Mouse (Mus musculus) urinary bladder, postnatal 14 days (tissue): ENCODE data around the gene Sox5.

Experiments used
- DNase-seq: peaks from one replicate; pipeline ENCODE4 v3.0.0; 2021; ENCODE audit warnings: low spot score

Gene Sox5

GRCm38 (mm10) chr6:144772175-144772918, 9.4 kb downstream of the Sox5 start:
- DNase-seq, result no peak

DNA sequence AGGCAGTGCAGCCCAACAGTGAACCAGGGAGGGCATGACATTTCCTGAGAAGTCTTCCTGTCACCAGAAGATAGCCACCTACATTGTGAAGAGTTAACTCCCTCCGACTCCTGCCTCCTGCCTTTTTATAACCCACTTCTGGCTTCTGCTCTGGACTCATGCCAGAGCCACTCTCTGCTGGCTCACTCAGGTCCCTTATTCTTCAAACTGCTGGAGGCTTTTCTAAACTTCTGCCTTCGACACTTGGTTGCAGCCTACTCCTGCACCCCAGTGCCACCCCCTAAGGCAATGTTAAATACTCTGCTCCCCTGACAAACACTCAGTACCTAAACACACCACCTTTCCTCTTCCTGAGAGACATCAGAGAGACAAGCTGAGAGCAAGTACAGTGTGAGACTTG, 12.7 kb downstream of the Sox5 start:
- no peak for DNase-seq

- no peak for DNase-seq
These were observed 19.9 kb downstream of the Sox5 start for GRCm38 (mm10) chr6:144761902-144762301.

DNA sequence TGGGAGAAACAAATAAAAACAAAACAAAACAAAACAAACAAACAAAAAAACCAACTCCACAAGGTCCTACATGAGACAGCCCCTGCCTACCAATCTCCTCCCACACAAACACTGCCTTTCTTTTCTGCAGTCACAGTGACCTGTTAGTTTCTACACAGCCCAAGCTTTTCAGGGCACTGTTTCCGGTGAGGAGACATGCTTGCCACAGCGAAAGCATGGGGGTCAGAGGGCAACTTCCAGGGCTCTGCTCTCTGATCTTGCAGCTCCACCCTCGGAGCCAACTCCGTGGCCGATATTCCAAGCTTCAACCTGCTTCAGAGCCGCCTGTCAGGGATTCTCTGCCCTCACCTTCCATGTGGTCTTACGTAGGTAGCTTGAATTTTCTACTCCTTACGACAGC, 22.6 kb downstream of the Sox5 start:
- no peak for DNase-seq

DNA sequence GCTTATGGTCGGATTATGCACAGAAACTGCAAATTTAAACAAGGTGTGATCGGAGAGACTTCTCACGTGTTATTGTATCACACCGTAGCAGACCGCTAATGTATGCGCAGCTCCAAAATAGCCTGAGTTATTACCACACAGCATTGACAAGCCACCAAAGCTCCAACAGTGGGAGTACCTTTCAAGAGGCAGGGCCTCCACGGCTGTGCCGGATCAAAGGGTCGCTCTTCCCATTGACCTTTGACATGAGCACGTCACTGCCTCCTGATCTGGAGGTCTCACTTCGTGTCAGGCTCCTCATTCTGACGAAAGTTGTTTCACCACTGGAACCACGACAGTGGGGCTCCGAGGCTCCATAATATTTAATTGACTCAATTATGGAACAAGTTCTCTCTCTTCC, 24.4 kb downstream of the Sox5 start:
- no peak for DNase-seq

GRCm38 (mm10) chr6:144756444-144756843, 25.3 kb downstream of the Sox5 start:
- no peak for DNase-seq

DNA sequence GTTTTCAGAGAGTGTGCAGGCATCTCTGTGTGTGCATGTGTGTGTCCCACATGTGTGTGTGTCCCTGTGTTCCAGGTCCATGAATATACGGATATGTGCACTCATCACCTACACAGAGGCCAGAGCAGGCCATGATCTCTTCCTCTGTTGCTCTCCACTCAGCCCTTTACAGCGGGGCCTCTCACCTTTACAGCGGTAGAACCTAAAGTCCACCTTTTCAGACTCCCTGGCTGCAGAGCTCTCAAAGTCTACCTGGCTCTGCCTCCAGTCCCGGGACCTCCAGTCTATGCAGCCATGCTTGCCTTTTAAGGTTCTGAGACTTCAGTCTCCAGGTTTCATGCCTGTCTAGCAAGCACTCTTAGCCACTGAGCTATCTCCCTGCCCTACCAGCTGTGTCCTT, 26.5 kb downstream of the Sox5 start:
- DNase-seq, result no peak

- DNase-seq, result no peak
These were observed 27.4 kb downstream of the Sox5 start for GRCm38 (mm10) chr6:144754366-144754765.

GRCm38 (mm10) chr6:144753963-144754296, 27.8 kb downstream of the Sox5 start:
- no peak for DNase-seq

- no peak for DNase-seq
These were observed 28.4 kb downstream of the Sox5 start for GRCm38 (mm10) chr6:144753225-144753962.

DNA sequence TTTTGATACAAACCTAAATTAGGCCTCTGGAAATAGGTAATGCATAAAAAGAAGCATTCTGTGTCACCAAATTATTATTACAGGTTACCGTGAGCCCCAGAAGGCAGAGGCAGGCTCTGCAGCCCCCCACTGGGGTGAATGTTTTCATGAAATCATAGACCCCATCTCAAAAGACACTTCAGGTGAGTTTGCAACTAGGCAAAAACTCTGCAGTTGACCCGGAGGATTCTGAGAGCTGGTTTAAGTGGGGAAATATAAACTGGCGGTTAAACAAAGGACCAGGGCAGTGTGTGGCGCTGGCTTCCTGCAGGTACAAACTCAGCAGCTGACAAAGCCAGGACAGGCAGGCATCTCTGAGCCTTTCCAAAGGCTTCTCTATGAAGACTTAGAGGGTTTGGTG, 30.2 kb downstream of the Sox5 start:
- DNase-seq, result no peak

GRCm38 (mm10) chr6:144750197-144750596, 31.6 kb downstream of the Sox5 start:
- no peak for DNase-seq

GRCm38 (mm10) chr6:144746436-144746835, 35.3 kb downstream of the Sox5 start:
- no peak for DNase-seq

DNA sequence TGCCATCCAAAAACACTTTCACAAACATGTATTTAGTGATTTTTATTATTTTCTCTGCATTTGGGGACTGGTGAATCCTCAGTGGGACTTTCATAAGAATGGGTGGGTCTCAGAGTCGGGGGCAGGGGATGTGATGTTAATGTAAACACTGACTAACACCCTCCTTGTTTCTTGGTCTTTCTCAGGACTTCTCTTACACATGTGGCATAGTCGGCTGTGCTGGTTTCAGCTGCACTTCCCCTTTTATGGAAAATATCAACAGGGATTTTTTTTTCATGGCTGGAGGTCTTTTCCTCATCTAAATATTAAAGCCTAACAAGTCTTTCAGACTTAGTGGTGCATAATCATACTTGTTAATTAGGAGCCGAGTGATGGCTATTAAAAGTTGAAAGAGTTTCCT, 39.2 kb downstream of the Sox5 start:
- DNase-seq, result no peak

DNA sequence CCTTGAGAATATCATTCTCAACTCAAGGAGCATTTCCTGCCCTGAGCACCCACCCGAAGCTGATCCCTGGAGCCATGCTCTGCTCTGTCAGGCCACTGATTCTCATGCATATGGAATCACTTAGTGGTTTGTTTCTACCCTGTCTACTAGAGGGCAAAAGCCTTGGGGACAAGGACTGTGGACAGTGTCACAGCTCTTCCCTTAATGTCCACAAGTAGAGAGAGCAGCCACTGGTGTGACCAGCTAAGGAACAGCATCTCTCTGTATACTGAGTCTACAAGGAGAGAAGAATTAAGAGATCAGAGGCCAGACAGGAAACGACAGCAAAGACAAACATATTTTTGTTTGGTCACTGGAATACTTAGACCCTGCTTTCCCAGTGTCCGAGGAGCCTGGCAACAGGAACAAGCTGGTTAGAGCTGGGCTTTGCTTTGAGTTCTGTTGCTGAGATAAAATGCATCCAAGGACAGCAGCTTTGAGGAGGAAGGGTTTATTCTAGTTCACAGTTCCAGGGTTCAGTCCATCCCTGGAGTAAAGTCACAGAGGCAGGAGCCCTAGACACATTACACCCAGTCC, 40.6 kb downstream of the Sox5 start:
- no peak for DNase-seq

DNA sequence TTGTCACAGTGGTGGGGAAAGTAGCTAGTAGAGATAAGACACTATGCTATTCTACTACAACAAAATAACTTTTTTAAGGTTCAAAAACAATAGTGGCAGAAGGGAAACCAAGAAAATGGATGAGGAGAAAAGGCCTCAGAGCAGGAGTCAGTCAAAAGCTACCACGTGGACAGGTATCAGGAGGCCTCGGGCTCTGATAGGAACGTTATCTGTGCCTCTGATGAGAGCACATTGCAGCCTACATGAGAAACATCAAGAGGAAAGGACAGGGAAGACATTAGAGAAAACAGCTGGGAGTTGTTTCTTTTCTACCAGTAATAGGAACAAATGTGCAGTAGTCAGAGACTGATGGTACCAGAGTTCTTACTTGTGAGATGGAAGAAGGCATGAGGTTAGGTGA, 41.4 kb downstream of the Sox5 start:
- no peak for DNase-seq

DNA sequence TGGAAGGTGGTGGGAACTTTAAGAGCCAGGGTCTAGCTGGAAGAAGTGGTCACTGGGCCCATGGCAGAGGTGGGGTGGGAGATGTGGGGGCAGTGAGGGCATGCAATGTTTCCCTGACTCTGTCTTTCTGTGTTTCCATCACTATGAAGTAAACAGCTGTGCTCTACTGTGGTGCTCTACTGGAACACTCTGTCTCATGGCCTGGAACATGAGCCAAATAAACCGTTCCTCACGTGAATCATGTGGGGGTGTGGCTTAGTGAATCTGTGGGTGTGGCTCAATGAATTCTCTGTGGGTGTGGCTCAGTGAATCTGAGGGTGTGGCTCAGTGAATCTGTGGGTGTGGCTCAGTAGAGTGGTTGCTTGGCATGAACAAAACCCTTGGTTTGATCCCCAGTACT, 42.0 kb downstream of the Sox5 start:
- DNase-seq, result no peak

- DNase-seq, result no peak
These were observed 44.0 kb downstream of the Sox5 start for GRCm38 (mm10) chr6:144737786-144738185.

GRCm38 (mm10) chr6:144731251-144731970, 50.4 kb downstream of the Sox5 start:
- no peak for DNase-seq

- no peak for DNase-seq
These were observed 58.1 kb downstream of the Sox5 start for GRCm38 (mm10) chr6:144723530-144724144.

- DNase-seq, result no peak
These were observed 58.8 kb downstream of the Sox5 start for GRCm38 (mm10) chr6:144723024-144723423.

DNA sequence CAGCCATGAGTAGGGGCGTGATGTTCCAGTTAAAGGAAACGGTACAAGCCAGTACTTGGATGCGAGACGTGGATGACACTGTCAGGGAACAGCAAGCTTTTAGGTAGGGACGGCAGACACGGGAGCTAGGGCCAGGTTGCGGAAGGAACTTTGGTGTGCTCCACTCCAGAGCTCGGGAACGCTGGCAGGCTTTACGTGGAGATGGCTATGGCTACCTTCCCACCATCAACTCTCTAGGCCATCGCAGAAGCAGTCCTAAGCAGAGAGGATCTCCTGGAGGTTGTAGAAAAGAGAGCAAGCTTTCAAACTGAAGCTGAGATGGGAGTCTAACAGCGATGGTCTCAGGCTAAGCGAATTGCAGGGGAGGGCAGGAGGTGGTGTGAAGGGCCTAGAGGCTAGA, 60.9 kb downstream of the Sox5 start:
- no peak for DNase-seq
